Mouse (Mus musculus) heart, postnatal 0 days (tissue): ENCODE measurements around the gene Dip2b. TPM values are rescaled to one million over a fixed set of nuclear protein-coding genes. Genes with fewer than 3 reads are reported as not detected.
A peak's percentile ranks its signal among the peaks of the same experiment; 100 is the strongest.

ENCODE experiments used
- ATAC-seq: fragments of 200-750 bp; cut with Nextera tagmentation; 2 replicates; pipeline ENCODE4 v1.8.0; 2017; ENCODE audit warnings: low read depth, moderate number of reproducible peaks, moderate library complexity; ENCODE audit not compliant: insufficient read depth
- DNase-seq: peaks from one replicate; pipeline ENCODE4 v3.0.0-alpha.2; 2016; ENCODE audit warnings: low spot score
- H3K27ac ChIP-seq: fragments of 300-500 bp; sonication (generic); 2 replicates; pipeline ENCODE4 v1.5.1; 2014; ENCODE audit warnings: low read depth, mild to moderate bottlenecking
- H3K27me3 ChIP-seq: fragments of 300-500 bp; sonication (generic); 2 replicates; pipeline ENCODE4 v1.6.1; 2014; ENCODE audit warnings: low read length, mixed read lengths; ENCODE audit not compliant: control insufficient read depth, insufficient read depth
- H3K36me3 ChIP-seq: fragments of 300-500 bp; sonication (generic); replicated peaks from 2 replicates; pipeline ENCODE4 v1.6.1; 2014; ENCODE audit warnings: low read length, mixed read lengths; ENCODE audit not compliant: control insufficient read depth, insufficient read depth
- H3K4me1 ChIP-seq: fragments of 300-500 bp; sonication (generic); 2 replicates; pipeline ENCODE4 v1.6.1; 2014; ENCODE audit warnings: antibody characterized with exemption; ENCODE audit not compliant: control insufficient read depth, insufficient read depth
- H3K4me2 ChIP-seq: fragments of 300-500 bp; sonication (generic); 2 replicates; pipeline ENCODE4 v1.6.1; 2014; ENCODE audit warnings: low read depth, mild to moderate bottlenecking, low read length, moderate library complexity
- H3K4me3 ChIP-seq: fragments of 300-500 bp; sonication (generic); 2 replicates; pipeline ENCODE4 v1.5.1; 2014; ENCODE audit warnings: low read depth, low read length
- H3K9ac ChIP-seq: fragments of 300-500 bp; sonication (generic); replicated peaks from 2 replicates; pipeline ENCODE4 v1.6.1; 2014; ENCODE audit warnings: low read depth, low read length, mixed read lengths
- H3K9me3 ChIP-seq: fragments of 300-500 bp; sonication (generic); replicated peaks from 2 replicates; pipeline ENCODE4 v1.6.1; 2016; ENCODE audit warnings: low read length; ENCODE audit not compliant: control insufficient read depth
- CTCF ChIP-seq: IDR thresholded peaks from 2 replicates; pipeline ENCODE4 v1.5.1; 2016; ENCODE audit warnings: antibody characterized with exemption, control low read depth, low read depth
- EP300 ChIP-seq: IDR thresholded peaks from 2 replicates; pipeline ENCODE4 v1.6.1; 2016; ENCODE audit warnings: antibody characterized with exemption, low read depth
- WGBS: fragments of 180-500 bp; shearing (Covaris S2); extraction: QIAGEN DNeasy Blood & Tissue Kit; methylation state at CpG from one replicate; pipeline ENCODE4 v1.1.7; 2014; 5-methylcytosine and 5-hydroxymethylcytosine counted together
- polyA plus RNA-seq: library from polyadenylated mRNA; unstranded; fragments of >200 nt; fragmentation: Nextera tagmentation; extraction: Ambion mirVana; gene quantifications from 2 replicates; pipeline ENCODE4 v1.2.1, GENCODE M21; 2015
- total RNA-seq: library from RNA; depleted of rRNA; stranded (reverse); fragments of >200 nt; gene quantifications from 2 replicates; pipeline ENCODE4 v1.2.3, GENCODE M21; 2014; ENCODE audit warnings: low replicate concordance

The Dip2b gene
- total and polyA plus RNA-seq, 2 experiments from 2014 or later, result 9.7 to 24.0 TPM

- H3K36me3 ChIP-seq, result peaks cover 63% of the 10 kb centered on the region
- H3K9me3 ChIP-seq, result no peaks in the 10 kb centered on the region
- DNase-seq, result peak; percentile 61
- no peak overlapping the region for H3K4me2 ChIP-seq
- H3K4me3 ChIP-seq, result no peak overlapping the region
- peaks cover 3% of the 10 kb centered on the region; the same call in 1 of the 2 replicates for H3K4me1 ChIP-seq
- WGBS, result 32% methylated on average over 7 of the region's 7 CpGs
- no peak overlapping the region for H3K9ac ChIP-seq
- ATAC-seq, result no peak
- H3K27me3 ChIP-seq, result no peaks in the 10 kb centered on the region
- TF ChIP-seq CTCF (no peak), EP300 (no peak)
- H3K27ac ChIP-seq, result peak overlapping the region; percentile 28; the same call in 1 of the 2 replicates
Observed at GRCm38 (mm10) chr15:100178487-100178886, 140.0 kb downstream of the Dip2b start.

- ATAC-seq (no peak), DNase-seq (no peak)
- Histone ChIP-seq H3K4me2 (no peak overlapping the region), H3K9ac (no peak overlapping the region), H3K36me3 (peaks cover 62% of the 10 kb centered on the region), H3K9me3 (no peaks in the 10 kb centered on the region), H3K4me1 (peaks cover 3% of the 10 kb centered on the region; the same call in 1 of the 2 replicates), H3K27ac (no peak overlapping the region), H3K27me3 (no peaks in the 10 kb centered on the region), H3K4me3 (no peak overlapping the region)
- TF ChIP-seq CTCF (no peak), EP300 (no peak)
- WGBS, result 87% methylated on average over 6 of the region's 6 CpGs
Observed at GRCm38 (mm10) chr15:100179685-100180084, 141.2 kb downstream of the Dip2b start.

DNA sequence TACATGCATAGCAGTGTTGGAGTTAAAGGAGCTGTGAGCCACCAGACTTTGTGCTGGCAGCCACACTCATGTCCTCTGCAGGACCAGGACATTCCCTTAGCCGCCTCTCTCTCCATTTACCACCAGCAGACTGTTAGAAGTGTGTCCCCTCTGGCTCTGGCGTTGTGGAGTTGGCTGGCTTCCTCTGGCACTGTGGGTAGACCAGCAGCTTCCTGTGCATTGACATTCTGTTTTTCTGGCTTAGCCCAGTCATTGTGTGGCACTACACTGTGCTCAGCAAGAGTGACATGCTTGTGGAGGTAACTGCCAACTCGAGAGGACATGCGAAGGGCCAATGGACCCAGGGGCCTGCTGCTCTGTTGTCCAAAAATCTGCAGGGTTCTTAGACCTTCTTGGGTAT lies 141.8 kb downstream of the Dip2b start:
- H3K4me2 ChIP-seq, result no peak overlapping the region
- no peaks in the 10 kb centered on the region for H3K9me3 ChIP-seq
- H3K27ac ChIP-seq, result no peak overlapping the region
- H3K9ac ChIP-seq, result no peak overlapping the region
- no peak for ATAC-seq
- no peak for DNase-seq
- WGBS, result 78% methylated on average over 4 of the region's 4 CpGs
- H3K27me3 ChIP-seq, result no peaks in the 10 kb centered on the region
- no peak overlapping the region for H3K4me3 ChIP-seq
- TF ChIP-seq CTCF, result no peak
- TF ChIP-seq EP300, result no peak
- H3K36me3 ChIP-seq, result peaks cover 61% of the 10 kb centered on the region
- H3K4me1 ChIP-seq, result peaks cover 3% of the 10 kb centered on the region; the same call in 1 of the 2 replicates

- H3K4me1 ChIP-seq, result 0 out of 2 replicates have a peak, but pooled peaks cover 6% of the 10 kb centered on the region
- peaks cover 68% of the 10 kb centered on the region for H3K36me3 ChIP-seq
- no peak overlapping the region for H3K27ac ChIP-seq
- ATAC-seq, result no peak
- DNase-seq, result no peak
- TF ChIP-seq EP300, result no peak
- TF ChIP-seq CTCF, result no peak
- no peaks in the 10 kb centered on the region for H3K9me3 ChIP-seq
- no peak overlapping the region for H3K9ac ChIP-seq
- WGBS, result 85% methylated on average over 10 of the region's 10 CpGs
- no peaks in the 10 kb centered on the region for H3K27me3 ChIP-seq
- no peak overlapping the region for H3K4me3 ChIP-seq
- no peak overlapping the region for H3K4me2 ChIP-seq
Observed at GRCm38 (mm10) chr15:100181841-100182240, 143.4 kb downstream of the Dip2b start.

DNA sequence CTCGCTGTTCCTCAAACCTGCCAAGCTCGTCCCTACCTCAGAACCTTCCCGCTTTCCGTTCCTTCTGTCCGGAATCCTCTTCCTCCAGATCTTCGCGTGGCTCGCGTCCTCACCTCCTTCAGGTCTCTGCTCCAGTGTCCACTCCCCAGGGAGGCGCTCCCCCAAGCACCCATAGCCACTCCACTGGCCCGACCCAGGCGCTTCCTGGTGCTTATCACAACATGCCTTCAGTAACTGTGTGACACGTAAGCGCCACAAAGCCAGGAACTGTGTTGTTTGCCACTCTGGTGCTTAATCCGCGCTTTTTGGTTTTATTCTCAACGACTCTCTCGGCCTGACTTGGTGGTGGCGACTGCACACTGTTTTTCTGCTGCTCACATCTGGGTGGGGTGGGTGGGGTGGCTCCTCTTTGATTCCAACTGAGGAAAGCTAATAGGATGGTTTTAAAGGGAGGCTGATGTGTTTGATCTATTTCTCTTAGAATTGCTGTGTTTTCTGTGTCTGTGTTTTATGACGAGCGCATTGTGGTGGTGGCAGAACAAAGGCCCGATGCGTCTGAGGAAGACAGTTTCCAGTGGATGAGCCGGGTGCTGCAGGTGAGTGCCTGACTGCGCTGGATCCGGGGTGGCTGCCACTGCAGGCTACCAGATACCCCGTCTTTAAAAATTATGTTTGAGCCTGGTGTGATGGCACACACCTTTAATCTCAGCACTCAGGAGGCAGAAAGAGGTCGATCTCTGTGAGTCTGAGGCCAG lies 144.2 kb downstream of the Dip2b start:
- H3K4me3 ChIP-seq, result no peak overlapping the region
- DNase-seq (no peak), ATAC-seq (no peak)
- no peaks in the 10 kb centered on the region for H3K9me3 ChIP-seq
- no peak overlapping the region for H3K9ac ChIP-seq
- H3K4me2 ChIP-seq, result no peak overlapping the region
- H3K27me3 ChIP-seq, result no peaks in the 10 kb centered on the region
- TF ChIP-seq EP300 (no peak), CTCF (no peak)
- H3K27ac ChIP-seq, result no peak overlapping the region
- peaks cover 76% of the 10 kb centered on the region for H3K36me3 ChIP-seq
- 0 out of 2 replicates have a peak, but pooled peaks cover 6% of the 10 kb centered on the region for H3K4me1 ChIP-seq
- 79% methylated on average over 28 of the region's 28 CpGs for WGBS
